Comparison of ENCODE assay signal across 8 mouse cellular contexts in the genomic region with DNA sequence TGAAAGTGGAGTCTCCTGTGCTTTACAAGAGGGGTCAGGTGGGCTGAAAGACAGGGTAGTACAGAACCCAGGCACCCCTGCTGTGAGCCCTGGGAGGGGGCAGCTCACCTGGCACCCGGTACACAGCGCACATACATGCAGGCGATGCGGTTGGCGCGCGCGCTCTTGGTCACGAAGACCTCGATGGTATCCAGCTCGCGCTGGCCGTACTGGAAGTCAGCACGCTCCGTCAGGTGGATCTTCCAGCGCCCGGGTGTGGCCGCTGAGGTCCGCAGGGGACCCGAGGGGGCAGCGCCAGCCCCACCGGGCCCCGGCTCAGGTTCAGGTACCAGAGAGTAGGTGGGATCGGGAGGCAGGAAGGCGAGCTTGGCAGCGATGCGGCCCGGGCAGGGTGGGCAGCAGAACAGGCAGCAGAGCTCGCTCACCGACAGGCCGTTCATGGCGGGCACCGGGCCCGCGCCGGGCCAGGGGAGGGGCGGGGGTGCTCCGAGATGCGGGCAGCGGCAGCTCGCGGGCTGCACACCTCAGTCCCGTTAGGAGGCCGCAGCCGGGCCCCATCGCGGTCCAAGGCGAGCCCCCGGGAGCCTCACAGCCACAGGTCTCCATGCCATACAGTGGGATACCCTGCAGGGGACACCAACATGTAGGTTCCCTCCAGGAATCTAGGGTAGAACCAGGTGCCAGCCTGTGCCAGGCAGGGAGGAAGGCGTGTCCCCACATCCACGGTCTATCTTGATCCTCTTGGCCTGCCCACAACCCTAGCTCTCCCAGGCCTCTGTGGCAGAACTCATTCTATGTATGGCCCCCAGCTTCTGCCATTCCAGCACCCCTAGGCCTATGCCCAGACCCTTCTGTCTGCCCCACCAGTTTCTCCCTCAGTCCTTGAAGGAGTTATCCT. TPM values are rescaled to one million over a fixed set of nuclear protein-coding genes. Genes with fewer than 3 reads are reported as not detected.
DNase-seq lines count a peak whose midpoint lies in the region; ATAC-seq lines count a peak whose summit lies in the region.
"Had no signal": no experiment of that assay in that cellular context is flagged by ENCODE, and none has a peak within 500 bp of the region (broad histone marks: within the 10 kb centered on the region; RNA-seq: fewer than 3 reads in every experiment).

No protein-coding gene starts in this region.

- WGBS in embryonic facial prominence, embryonic 10.5 days: 96% methylated on average over 51 of the region's 51 CpGs
- WGBS in hindbrain, embryonic 11.5 days: 95% methylated on average over 44 of the region's 51 CpGs
- 94% methylated on average over 46 of the region's 51 CpGs for WGBS in midbrain, embryonic 11.5 days

- intact Hi-C loops in left cerebral cortex, postnatal 36 days (cut with DNase I): no loop called here

- H3K4me2 ChIP-seq in hindbrain, embryonic 11.5 days (replicated peaks; ENCODE audit: low read depth, low read length): no peak overlapping the region; the same call in 1 of the 2 replicates
- H3K4me2 ChIP-seq in midbrain, embryonic 11.5 days: no peak overlapping the region

- no peak overlapping the region for H3K9ac ChIP-seq in hindbrain, embryonic 11.5 days (ENCODE audit: low read depth, low read length)
- H3K9ac ChIP-seq in midbrain, embryonic 11.5 days (ENCODE audit: low read length): peak overlapping the region; percentile 14; the same call in 1 of the 2 replicates

- peak overlapping the region; percentile 78 for H3K27ac ChIP-seq in embryonic facial prominence, embryonic 10.5 days (replicated peaks)
- H3K27ac ChIP-seq in hindbrain, embryonic 11.5 days (ENCODE audit: low read depth, low read length): peak overlapping the region; percentile 36
- H3K27ac ChIP-seq in midbrain, embryonic 11.5 days (ENCODE audit: low read depth, low read length): no peak overlapping the region; the same call in 1 of the 2 replicates

- no peaks in the 10 kb centered on the region for H3K9me3 ChIP-seq in embryonic facial prominence, embryonic 10.5 days
- H3K9me3 ChIP-seq in hindbrain, embryonic 11.5 days (ENCODE audit: control insufficient read depth, low read length): no peaks in the 10 kb centered on the region
- no peaks in the 10 kb centered on the region for H3K9me3 ChIP-seq in midbrain, embryonic 11.5 days (ENCODE audit: control insufficient read depth, low read length)

- H3K36me3 ChIP-seq in embryonic facial prominence, embryonic 10.5 days (replicated peaks): peaks cover 48% of the 10 kb centered on the region
- no peaks in the 10 kb centered on the region for H3K36me3 ChIP-seq in hindbrain, embryonic 11.5 days (ENCODE audit: control insufficient read depth, insufficient read depth, low read length)
- H3K36me3 ChIP-seq in midbrain, embryonic 11.5 days (ENCODE audit: control insufficient read depth, insufficient read depth, low read length): no peaks in the 10 kb centered on the region; the same call in none of the 2 replicates

- H3K27me3 ChIP-seq in embryonic facial prominence, embryonic 10.5 days (replicated peaks; ENCODE audit: low read depth, poor library complexity, severe bottlenecking): no peaks in the 10 kb centered on the region
- no peaks in the 10 kb centered on the region for H3K27me3 ChIP-seq in hindbrain, embryonic 11.5 days (ENCODE audit: control insufficient read depth, insufficient read depth, low read length)
- H3K27me3 ChIP-seq in midbrain, embryonic 11.5 days (ENCODE audit: control insufficient read depth, insufficient read depth, low read length): no peaks in the 10 kb centered on the region

- no peak for ATAC-seq in hindbrain, embryonic 11.5 days (ENCODE audit: low FRiP score)
- ATAC-seq in midbrain, embryonic 11.5 days (ENCODE audit: low FRiP score): no peak

- peaks cover 53% of the 10 kb centered on the region for H3K4me1 ChIP-seq in embryonic facial prominence, embryonic 10.5 days
- peaks cover 4% of the 10 kb centered on the region for H3K4me1 ChIP-seq in hindbrain, embryonic 11.5 days (replicated peaks; ENCODE audit: control insufficient read depth, insufficient read depth, low read length)
- peaks cover 17% of the 10 kb centered on the region for H3K4me1 ChIP-seq in midbrain, embryonic 11.5 days (ENCODE audit: control insufficient read depth, insufficient read depth, low read length)

- peak; percentile 21 for DNase-seq in layer of hippocampus, adult 11-12 months (ENCODE audit: low spot score)
- no peak for DNase-seq in layer of hippocampus, postnatal 14 days (ENCODE audit: low spot score in 2 of 2)
- DNase-seq in embryonic facial prominence, embryonic 10.5 days (ENCODE audit: low spot score): no peak
- no peak for DNase-seq in hindbrain, embryonic 11.5 days (ENCODE audit: low spot score)
- no peak for DNase-seq in midbrain, embryonic 11.5 days (ENCODE audit: low spot score, missing footprints)
- DNase-seq in urinary bladder, postnatal 36 days (ENCODE audit: low spot score in 2 of 2): no peak
- DNase-seq in left cerebral cortex, postnatal 36 days (ENCODE audit: low spot score in 2 of 2): no peak
- DNase-seq: right cerebral cortex, postnatal 14 days had no signal

- H3K4me3 ChIP-seq in embryonic facial prominence, embryonic 10.5 days: peak overlapping the region; percentile 35
- H3K4me3 ChIP-seq in hindbrain, embryonic 11.5 days (ENCODE audit: low read depth, low read length): no peak overlapping the region; the same call in 1 of the 2 replicates
- H3K4me3 ChIP-seq in midbrain, embryonic 11.5 days (ENCODE audit: low read depth, low read length): no peak overlapping the region

RNA-seq across cellular contexts. Expression of gene Abhd17a, which starts 3.5 kb away (rescaled TPM):
- total RNA-seq in layer of hippocampus, postnatal 14 days (2021): 100 to 1,000 TPM; 189 to 197 TPM
- polyA plus RNA-seq in embryonic facial prominence, embryonic 10.5 days (2016; fragmentation: Nextera tagmentation; extraction: Ambion mirVana): 79.8 and 84.9 TPM in 2 replicates
- polyA plus RNA-seq in hindbrain, embryonic 11.5 days (2014; fragmentation: Nextera tagmentation; extraction: Ambion mirVana): 98.8 and 108 TPM in 2 replicates
- 90.8 and 109 TPM in 2 replicates for polyA plus RNA-seq in midbrain, embryonic 11.5 days (2014; fragmentation: Nextera tagmentation; extraction: Ambion mirVana)
- 100 to 1,000 TPM; 181 to 238 TPM for total RNA-seq in left cerebral cortex, postnatal 36 days (2021)

RNA-seq across cellular contexts. Expression of gene Klf16, which starts 9.5 kb away (rescaled TPM):
- total RNA-seq in layer of hippocampus, postnatal 14 days (2021): 10 to 100 TPM; 40.1 to 44.3 TPM
- 8.5 TPM in 2 replicates for polyA plus RNA-seq in embryonic facial prominence, embryonic 10.5 days (2016; fragmentation: Nextera tagmentation; extraction: Ambion mirVana)
- polyA plus RNA-seq in hindbrain, embryonic 11.5 days (2014; fragmentation: Nextera tagmentation; extraction: Ambion mirVana): 3.9 and 4.2 TPM in 2 replicates
- 3.1 and 3.2 TPM in 2 replicates for polyA plus RNA-seq in midbrain, embryonic 11.5 days (2014; fragmentation: Nextera tagmentation; extraction: Ambion mirVana)
- 10 to 100 TPM; 51.6 to 54.2 TPM for total RNA-seq in left cerebral cortex, postnatal 36 days (2021)

RNA-seq across cellular contexts. Expression of gene Scamp4, which starts 16.0 kb away (rescaled TPM):
- 10 to 100 TPM; 38.5 to 40.7 TPM for total RNA-seq in layer of hippocampus, postnatal 14 days (2021)
- 84.8 and 88.2 TPM in 2 replicates for polyA plus RNA-seq in embryonic facial prominence, embryonic 10.5 days (2016; fragmentation: Nextera tagmentation; extraction: Ambion mirVana)
- polyA plus RNA-seq in hindbrain, embryonic 11.5 days (2014; fragmentation: Nextera tagmentation; extraction: Ambion mirVana): 64.1 and 68.7 TPM in 2 replicates
- polyA plus RNA-seq in midbrain, embryonic 11.5 days (2014; fragmentation: Nextera tagmentation; extraction: Ambion mirVana): 60.2 and 62.3 TPM in 2 replicates
- 10 to 100 TPM; 40.1 to 45.1 TPM for total RNA-seq in left cerebral cortex, postnatal 36 days (2021)

RNA-seq across cellular contexts. Expression of gene Adat3, which starts 16.0 kb away (rescaled TPM):
- total RNA-seq in layer of hippocampus, postnatal 14 days (2021): 1 to 10 TPM; 2.3 to 2.8 TPM
- polyA plus RNA-seq in embryonic facial prominence, embryonic 10.5 days (2016; fragmentation: Nextera tagmentation; extraction: Ambion mirVana): 10.9 and 14.1 TPM in 2 replicates
- polyA plus RNA-seq in hindbrain, embryonic 11.5 days (2014; fragmentation: Nextera tagmentation; extraction: Ambion mirVana): 5.8 and 7.4 TPM in 2 replicates
- polyA plus RNA-seq in midbrain, embryonic 11.5 days (2014; fragmentation: Nextera tagmentation; extraction: Ambion mirVana): 5.4 and 6.9 TPM in 2 replicates
- 1 to 10 TPM; 1.7 to 4.0 TPM for total RNA-seq in left cerebral cortex, postnatal 36 days (2021)

RNA-seq across cellular contexts. Expression of gene Gm49322, which starts 19.2 kb away (rescaled TPM):
- total RNA-seq in layer of hippocampus, postnatal 14 days (2021): 1 to 10 TPM; 2.5 to 2.8 TPM
- polyA plus RNA-seq in embryonic facial prominence, embryonic 10.5 days (2016; fragmentation: Nextera tagmentation; extraction: Ambion mirVana): 5.7 and 6.4 TPM in 2 replicates
- 1.5 and 1.7 TPM in 2 replicates for polyA plus RNA-seq in hindbrain, embryonic 11.5 days (2014; fragmentation: Nextera tagmentation; extraction: Ambion mirVana)
- polyA plus RNA-seq in midbrain, embryonic 11.5 days (2014; fragmentation: Nextera tagmentation; extraction: Ambion mirVana): 1.9 and 2.2 TPM in 2 replicates
- total RNA-seq in left cerebral cortex, postnatal 36 days (2021): 1 to 10 TPM; 2.6 to 3.6 TPM
